Mouse (Mus musculus) ovary, postnatal 14 days (tissue): Measurements from ENCODE around the gene 4921517D22Rik.
"Not testable (repeated sequence)": the region's sequence is repeated elsewhere in the genome, so short reads cannot be mapped to it uniquely, and the experiment has no call there.

Experiments used
- DNase-seq: peaks from one replicate; pipeline ENCODE4 v3.0.0; 2022; ENCODE audit warnings: low spot score

4921517D22Rik gene

DNA sequence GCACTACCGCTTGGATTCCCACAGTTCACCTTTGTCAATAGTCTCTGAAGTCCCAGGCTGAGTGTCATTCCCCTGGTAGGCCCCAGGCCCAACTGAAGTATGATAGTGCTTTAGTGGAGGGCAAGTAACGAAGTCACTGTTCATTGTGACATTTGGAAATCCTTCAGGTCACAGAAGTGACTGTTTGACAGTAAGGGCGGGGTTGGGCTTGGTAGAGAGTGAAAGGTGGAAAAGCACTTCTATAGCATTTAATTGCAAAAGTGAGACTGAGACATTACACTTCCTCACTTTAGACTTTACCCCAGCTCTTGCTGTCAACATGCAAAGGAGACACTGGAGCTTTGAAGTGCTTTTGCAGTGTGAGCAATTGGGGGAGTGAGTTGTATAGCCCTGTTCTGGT is at the start of gene 4921517D22Rik:
4921517D22Rik (minus strand) TSS at position 101 of the 400 bp plus-strand sequence.
- no peak for DNase-seq

GRCm38 (mm10) chr13:59741697-59742096 is 47.8 kb upstream of the 4921517D22Rik start:
- DNase-seq = no peak

- DNase-seq = no peak
Observed at GRCm38 (mm10) chr13:59741096-59741495, 47.2 kb upstream of the 4921517D22Rik start.

DNA sequence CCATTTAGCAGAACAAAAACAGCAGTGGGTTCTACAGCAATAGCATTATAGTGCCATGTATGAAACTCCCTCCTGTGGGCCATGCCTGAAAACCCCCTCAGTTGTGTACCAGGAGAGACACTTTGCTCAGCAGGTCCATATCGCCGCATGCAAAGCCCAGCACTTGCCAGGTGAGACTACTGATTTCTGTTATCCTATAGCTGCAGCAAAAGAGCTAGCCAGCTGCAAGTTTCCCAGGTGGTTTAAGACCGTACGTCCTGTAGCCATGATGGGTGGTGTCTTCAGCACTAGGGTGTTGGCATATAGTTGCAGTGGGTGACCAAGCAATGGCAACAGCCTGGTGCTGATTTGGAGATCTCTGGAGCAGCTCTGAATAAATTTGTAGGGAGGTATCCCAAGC is 45.5 kb upstream of the 4921517D22Rik start:
- DNase-seq = no peak

GRCm38 (mm10) chr13:59738455-59738854 is 44.5 kb upstream of the 4921517D22Rik start:
- DNase-seq = no peak

GRCm38 (mm10) chr13:59735190-59735589 is 41.3 kb upstream of the 4921517D22Rik start:
- no peak for DNase-seq

GRCm38 (mm10) chr13:59734347-59734746 is 40.4 kb upstream of the 4921517D22Rik start:
- not testable (repeated sequence) for DNase-seq

GRCm38 (mm10) chr13:59733936-59734335 is 40.0 kb upstream of the 4921517D22Rik start:
- DNase-seq = no peak

GRCm38 (mm10) chr13:59731652-59732051 is 37.7 kb upstream of the 4921517D22Rik start, which contains the start of gene Spata31d1d:
Gene Spata31d1d, minus strand, starts transcription at chr13:59731752.
- DNase-seq = no peak

GRCm38 (mm10) chr13:59728378-59729093 is 34.6 kb upstream of the 4921517D22Rik start:
- DNase-seq = peak; percentile 77

GRCm38 (mm10) chr13:59726139-59726867 is 32.4 kb upstream of the 4921517D22Rik start:
- DNase-seq = no peak

- DNase-seq = not testable (repeated sequence)
Observed at GRCm38 (mm10) chr13:59722089-59722488, 28.2 kb upstream of the 4921517D22Rik start.

DNA sequence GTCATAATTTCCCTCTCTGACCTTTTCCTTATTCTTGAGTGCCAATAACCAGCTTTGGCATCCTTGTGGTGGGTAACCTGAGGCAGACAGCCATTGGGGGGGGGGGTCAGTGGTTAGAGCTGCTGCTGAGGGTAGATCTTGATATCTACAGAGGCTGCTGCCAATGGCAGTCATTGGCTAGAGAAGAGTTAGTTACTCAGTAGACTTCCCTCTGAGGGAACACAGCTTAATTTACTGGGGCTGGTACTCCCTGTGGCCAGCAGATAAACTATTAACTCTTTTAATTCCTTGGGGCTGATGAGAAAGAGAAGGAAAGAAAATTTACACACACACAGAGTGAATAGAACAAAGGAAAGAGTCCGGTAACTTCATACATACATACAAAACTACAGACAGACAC is 25.6 kb upstream of the 4921517D22Rik start:
- DNase-seq = no peak

DNA sequence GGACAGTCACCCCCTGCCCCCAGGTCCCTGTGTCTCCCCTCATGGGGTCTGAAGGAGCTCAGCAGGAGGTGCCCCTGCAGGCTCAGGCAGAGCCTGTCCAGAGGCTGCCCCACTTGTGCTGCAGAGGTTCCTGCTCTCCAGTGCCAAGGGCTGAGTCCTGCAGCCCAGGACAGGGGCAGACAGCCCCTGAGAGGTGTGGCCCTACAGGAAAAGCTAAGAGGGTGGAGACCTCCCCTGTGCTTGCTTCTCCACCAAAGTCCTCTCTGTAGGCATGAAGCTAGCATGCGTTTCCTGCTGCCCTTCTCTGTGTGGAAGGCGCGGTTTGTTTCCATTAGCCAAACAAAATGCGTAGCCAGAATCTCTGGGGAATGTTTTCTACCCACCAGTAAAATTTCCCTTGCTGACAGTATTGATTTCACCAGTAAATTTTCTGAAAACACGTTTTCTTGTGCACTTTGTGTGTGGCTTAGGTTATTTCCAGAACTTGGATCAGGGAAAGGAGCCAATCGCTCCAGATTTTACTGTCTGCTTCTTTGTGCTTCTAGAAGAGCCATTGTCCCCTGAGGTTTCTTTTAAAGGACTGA is 25.0 kb upstream of the 4921517D22Rik start:
- not testable (repeated sequence) for DNase-seq

DNA sequence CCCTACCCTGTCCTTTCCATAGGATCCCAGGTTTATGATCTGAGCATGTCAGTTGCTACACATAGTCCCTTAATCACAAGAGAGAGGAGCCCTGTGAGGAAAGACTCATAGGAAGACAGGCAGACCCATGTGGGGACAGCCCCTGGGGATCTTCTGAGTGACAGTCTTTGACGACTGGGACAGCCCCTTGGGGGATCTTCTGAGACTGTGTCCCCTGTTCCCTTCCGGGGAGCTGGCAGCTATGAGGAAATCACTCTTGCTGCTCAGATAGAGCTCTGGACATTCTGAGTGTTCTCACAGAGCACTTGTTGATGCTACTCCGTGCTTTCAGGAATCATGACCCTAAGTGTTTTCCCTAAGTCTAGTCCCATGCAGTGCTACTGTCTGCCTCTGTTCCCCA is 19.8 kb upstream of the 4921517D22Rik start:
- no peak for DNase-seq

DNA sequence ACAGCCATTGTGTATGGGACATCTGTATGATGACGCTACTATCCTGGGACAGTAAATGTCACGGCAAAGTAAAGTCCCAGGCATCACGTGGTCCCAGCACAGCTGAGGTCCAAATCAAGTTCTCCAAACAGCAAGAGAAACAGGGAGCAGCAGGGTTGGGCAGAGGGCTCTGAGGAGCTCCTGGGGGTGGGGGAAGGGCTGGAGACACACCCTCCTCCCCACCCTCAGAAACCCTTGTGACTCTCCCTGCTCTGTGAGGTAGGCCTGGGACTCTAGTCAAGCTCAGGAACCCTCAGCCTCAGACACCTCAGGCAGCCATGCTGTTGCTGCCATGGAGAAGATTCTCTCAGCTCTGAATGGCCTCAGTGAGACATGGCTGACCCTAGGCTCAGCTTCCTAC is 18.1 kb upstream of the 4921517D22Rik start, which contains the start of gene Spata31d1b:
Spata31d1b (plus strand) TSS at position 301 of the 400 bp plus-strand sequence.
- DNase-seq = not testable (repeated sequence)

GRCm38 (mm10) chr13:59710230-59710629 is 16.3 kb upstream of the 4921517D22Rik start, which contains the start of gene Spata31d1a:
Gene Spata31d1a, minus strand, starts transcription at chr13:59710330.
- no peak for DNase-seq

- DNase-seq = no peak
Observed at GRCm38 (mm10) chr13:59704562-59704961, 10.7 kb upstream of the 4921517D22Rik start.

DNA sequence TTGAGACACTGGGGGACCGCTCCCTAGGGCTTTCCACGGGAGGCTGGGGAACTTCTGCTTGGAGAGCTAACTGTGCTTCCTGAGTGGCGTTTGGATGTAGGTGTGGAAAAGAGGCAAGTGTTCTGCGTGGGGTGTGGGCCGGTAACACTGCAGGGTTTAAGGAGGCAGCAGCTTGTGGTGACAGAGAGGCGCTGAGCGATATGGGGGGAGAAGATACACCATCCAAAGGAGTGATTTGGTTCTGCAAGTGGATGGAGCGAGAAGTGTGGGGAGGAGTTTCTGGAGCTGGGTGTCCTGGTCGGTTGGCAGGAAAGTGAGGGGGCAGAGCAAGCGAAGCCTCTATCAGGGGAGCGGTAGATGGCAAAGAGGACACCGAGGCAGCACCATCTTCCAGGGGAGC is 9.6 kb upstream of the 4921517D22Rik start:
- no peak for DNase-seq

GRCm38 (mm10) chr13:59700137-59700536 is 6.2 kb upstream of the 4921517D22Rik start:
- not testable (repeated sequence) for DNase-seq

DNA sequence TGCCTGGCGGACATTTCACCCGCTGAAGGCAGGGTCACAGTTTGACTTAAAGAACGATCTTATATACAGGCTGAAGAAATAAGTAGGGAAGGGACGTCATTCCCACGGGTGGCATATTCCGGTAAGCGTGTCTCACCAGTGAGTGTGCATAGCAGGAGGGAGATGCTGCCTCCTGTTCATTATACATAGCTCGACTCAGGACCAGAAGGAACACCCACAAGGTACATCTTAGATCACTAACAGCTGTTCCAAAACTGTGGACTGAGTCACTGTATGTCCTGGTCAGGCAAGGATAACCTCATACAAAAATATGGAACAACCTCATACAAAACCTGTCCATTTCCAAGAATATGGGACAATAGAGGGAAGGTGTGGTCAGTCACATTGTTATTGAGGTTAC is 5.2 kb upstream of the 4921517D22Rik start:
- DNase-seq = no peak

- DNase-seq = no peak
Observed at GRCm38 (mm10) chr13:59695781-59696180, 1.9 kb upstream of the 4921517D22Rik start.

- no peak for DNase-seq
Observed at GRCm38 (mm10) chr13:59691478-59691877, 2.4 kb downstream of the 4921517D22Rik start.
